Mouse (Mus musculus) midbrain, embryonic 13.5 days (tissue): ENCODE data around the gene L3mbtl4. TPM values are rescaled to one million over a fixed set of nuclear protein-coding genes. Genes with fewer than 3 reads are reported as not detected.

Experiments used
- ATAC-seq: fragments of 200-750 bp; cut with Nextera tagmentation; 2 replicates; pipeline ENCODE4 v1.8.0; 2017; ENCODE audit warnings: mild to moderate bottlenecking, moderate TSS enrichment, moderate library complexity
- H3K27ac ChIP-seq: fragments of 300-500 bp; sonication (generic); 2 replicates; pipeline ENCODE4 v1.5.1; 2015; ENCODE audit warnings: inconsistent platforms, mild to moderate bottlenecking, moderate library complexity
- H3K27me3 ChIP-seq: fragments of 300-500 bp; sonication (generic); 2 replicates; pipeline ENCODE4 v1.6.1; 2015; ENCODE audit warnings: mild to moderate bottlenecking, inconsistent platforms
- H3K36me3 ChIP-seq: fragments of 300-500 bp; sonication (generic); 2 replicates; pipeline ENCODE4 v1.6.1; 2015; ENCODE audit warnings: mild to moderate bottlenecking, inconsistent platforms
- H3K4me1 ChIP-seq: fragments of 300-500 bp; sonication (generic); replicated peaks from 2 replicates; pipeline ENCODE4 v1.6.1; 2015; ENCODE audit warnings: inconsistent platforms
- H3K4me2 ChIP-seq: fragments of 300-500 bp; sonication (generic); replicated peaks from 2 replicates; pipeline ENCODE4 v1.6.1; 2015; ENCODE audit warnings: moderate library complexity, mild to moderate bottlenecking, inconsistent platforms
- H3K4me3 ChIP-seq: fragments of 300-500 bp; sonication (generic); replicated peaks from 2 replicates; pipeline ENCODE4 v1.5.1; 2015; ENCODE audit warnings: mild to moderate bottlenecking, inconsistent platforms
- H3K9ac ChIP-seq: fragments of 300-500 bp; sonication (generic); replicated peaks from 2 replicates; pipeline ENCODE4 v1.6.1; 2015; ENCODE audit warnings: mild to moderate bottlenecking, inconsistent platforms
- H3K9me3 ChIP-seq: fragments of 300-500 bp; sonication (generic); 2 replicates; pipeline ENCODE4 v1.6.1; 2016; ENCODE audit warnings: mild to moderate bottlenecking, inconsistent platforms
- WGBS: fragments of 180-500 bp; shearing (Covaris S2); methylation state at CpG from one replicate; pipeline ENCODE4 v1.1.7; 2015; 5-methylcytosine and 5-hydroxymethylcytosine counted together
- polyA plus RNA-seq: library from polyadenylated mRNA; unstranded; fragments of >200 nt; fragmentation: Nextera tagmentation; extraction: Ambion mirVana; gene quantifications from 2 replicates; pipeline ENCODE4 v1.2.1, GENCODE M21; 2015

L3mbtl4 gene
- polyA plus RNA-seq, 1 experiment from 2014 or later: 1.6 TPM

GRCm38 (mm10) chr17:68826323-68826722 is 552.7 kb downstream of the L3mbtl4 start, which contains the start of gene Tmem200c:
Gene Tmem200c, plus strand, starts transcription at chr17:68826623.
- WGBS: 84% methylated on average over 6 of the region's 6 CpGs

More at GRCm38 (mm10) chr17:68826323-68826722, 552.7 kb downstream of the L3mbtl4 start, which contains the start of gene Tmem200c:
- H3K9ac ChIP-seq: no peak within 1 kb of the TSS
- no peaks in the 10 kb centered on the region for H3K27me3 ChIP-seq
- H3K4me2 ChIP-seq: no peak within 1 kb of the TSS
- no peaks in the 10 kb centered on the region for H3K4me1 ChIP-seq
- no peak within 1 kb of the TSS for H3K27ac ChIP-seq
- ATAC-seq: no peak
- no peak within 1 kb of the TSS for H3K4me3 ChIP-seq
- H3K9me3 ChIP-seq: no peaks in the 10 kb centered on the region
- no peaks in the 10 kb centered on the region for H3K36me3 ChIP-seq
